Mouse (Mus musculus) thymus, postnatal 10 days (tissue): ENCODE measurements around the gene Fbxw11.
"Not testable (repeated sequence)": the region's sequence is repeated elsewhere in the genome, so short reads cannot be mapped to it uniquely, and the experiment has no call there.

ENCODE experiments used
- DNase-seq, 2 experiments: peaks; one replicate each; pipeline ENCODE4 v3.0.0; 2021; ENCODE audit warnings: low spot score in 2 of 2

Fbxw11 gene

DNA sequence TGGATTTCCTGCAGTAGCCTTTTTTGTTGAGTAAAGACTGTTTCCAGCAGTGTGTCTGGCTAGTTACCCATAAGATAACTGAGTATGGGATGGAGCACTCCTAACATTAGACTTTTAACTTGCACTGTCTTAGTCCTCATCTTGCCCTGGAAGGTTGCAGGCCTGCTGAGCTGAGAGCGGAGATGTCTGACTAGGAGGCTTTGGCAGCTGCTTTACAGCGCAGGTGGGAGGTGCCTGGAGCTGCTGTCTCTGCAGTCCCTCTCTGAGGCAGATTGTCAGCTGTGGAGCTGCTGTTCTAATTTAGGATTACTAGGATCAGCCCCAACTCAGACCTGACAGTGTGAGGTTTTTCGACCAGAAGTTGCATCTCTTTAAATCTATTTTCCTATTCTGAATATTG lies 34.3 kb downstream of the Fbxw11 start:
- DNase-seq = peak in 1 of 2 experiments; percentile 24

DNA sequence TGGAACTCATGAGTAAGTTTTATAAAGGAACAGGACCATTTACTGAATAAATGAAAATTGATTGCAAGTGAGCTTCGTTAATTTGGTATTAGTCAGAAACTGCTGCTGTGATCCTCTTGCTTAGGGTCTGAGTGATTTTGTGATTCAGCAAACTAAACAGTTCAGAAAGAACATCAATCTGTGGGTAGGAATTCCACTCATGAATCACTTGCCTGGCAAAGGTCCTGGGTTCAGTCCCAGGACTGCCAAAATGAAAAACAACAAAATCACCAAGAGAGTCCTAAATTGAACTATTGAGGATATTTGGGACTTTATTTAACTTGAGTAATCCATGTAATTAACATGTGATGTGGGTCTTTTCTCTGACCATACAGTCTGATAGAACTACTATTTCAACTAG lies 35.3 kb downstream of the Fbxw11 start:
- DNase-seq = no peak

DNA sequence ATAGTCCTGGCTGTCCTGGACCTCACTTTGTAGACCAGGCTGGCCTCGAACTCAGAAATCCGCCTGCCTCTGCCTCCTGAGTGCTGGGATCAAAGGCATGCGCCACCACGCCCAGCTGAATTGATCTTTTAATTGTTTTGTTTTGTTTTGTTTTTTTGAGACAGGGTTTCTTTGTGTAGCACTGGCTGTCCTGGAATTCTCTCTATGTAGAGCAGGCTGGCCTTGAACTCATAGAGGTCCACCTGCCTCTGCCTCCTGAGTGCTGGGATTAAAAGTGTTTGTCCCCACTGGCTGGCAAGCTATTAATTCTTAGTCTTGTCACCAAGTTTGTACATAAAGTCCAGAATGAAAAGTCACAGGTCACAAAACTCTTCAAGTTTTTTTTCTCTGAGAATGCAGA lies 36.6 kb downstream of the Fbxw11 start:
- not testable (repeated sequence) for DNase-seq

DNA sequence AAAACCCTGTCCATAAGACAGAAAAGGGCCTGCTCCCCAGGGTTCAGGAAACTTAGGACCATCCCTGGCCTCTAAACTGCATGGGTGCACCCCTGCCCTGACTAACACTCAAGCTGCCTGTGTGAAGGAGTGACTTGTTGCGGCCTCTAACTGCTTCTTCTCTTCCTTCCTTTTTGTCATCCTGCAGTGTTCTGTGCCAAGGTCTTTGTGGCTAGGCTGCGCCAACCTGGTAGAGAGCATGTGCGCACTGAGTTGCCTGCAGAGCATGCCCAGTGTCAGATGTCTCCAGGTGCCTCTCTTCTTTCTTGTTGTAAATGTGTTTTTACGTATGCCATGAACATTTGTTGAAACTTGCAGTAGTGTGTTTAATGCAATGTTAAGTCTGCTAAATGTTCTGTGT lies 37.5 kb downstream of the Fbxw11 start:
- peak; percentile 57 to 58 for DNase-seq

DNA sequence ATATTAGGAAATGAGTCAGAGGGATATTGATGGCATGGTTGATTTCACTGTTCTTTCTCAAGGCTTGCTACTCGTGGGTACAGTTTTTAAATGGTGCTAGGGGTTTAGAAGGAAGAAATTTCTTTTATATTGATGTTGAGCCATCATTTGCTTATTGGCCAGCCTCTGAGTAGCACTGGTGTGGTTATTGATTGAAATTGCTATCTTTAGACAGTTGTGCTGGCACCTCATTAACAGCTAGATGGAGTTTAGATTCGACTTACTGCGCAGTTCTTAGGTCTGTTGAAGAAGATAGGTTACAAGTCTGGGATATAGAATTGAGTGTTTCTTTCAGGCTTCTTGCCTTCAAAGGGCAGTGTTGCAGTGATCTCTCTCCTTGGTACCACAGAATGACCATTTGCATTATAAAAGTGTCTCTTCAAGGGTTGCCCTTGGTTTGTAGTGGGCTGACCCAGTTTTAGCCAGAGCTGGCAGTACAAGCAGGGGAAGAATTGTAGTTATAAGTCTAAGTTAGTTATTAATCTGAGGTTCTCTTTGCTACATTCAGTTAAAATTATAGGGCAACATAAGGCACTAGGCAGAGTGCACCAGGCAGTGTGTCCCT lies 38.8 kb downstream of the Fbxw11 start:
- no peak for DNase-seq

DNA sequence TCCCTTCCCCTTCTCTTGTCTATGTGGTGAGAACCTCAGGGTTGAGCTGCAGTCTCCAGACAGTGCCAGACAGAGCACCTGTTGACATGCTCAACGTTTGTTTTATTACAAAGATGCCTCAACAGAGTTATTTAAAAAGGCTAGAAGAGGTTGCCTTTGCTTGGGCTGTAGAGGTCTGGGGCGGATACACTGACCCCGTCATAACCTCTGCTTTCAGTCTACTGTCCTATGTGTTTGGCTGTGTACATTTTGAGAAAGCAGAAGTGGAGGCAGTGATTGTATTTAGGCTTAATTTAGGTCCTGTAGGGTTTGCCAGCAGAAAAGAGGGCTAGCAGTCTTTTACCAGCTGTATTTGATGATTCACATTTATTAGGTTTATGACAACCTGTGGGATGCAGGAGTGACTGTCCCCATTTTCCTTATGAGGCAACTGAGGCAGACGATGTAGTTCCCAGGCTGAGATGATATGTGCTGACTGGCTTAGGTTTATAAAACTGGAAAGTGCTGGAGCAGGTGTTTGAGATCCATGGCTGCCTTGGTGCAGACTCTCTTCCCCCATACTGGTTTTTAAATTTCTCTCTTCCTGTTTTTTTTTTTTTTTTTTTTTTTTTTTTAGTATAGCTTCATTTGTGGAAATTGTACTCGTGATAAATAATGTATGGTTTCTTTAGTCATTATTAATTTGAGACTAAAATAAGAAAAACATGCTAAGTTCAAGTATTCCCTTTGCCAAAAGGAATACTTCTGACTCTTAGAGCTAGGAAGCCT lies 40.0 kb downstream of the Fbxw11 start:
- DNase-seq = no peak

DNA sequence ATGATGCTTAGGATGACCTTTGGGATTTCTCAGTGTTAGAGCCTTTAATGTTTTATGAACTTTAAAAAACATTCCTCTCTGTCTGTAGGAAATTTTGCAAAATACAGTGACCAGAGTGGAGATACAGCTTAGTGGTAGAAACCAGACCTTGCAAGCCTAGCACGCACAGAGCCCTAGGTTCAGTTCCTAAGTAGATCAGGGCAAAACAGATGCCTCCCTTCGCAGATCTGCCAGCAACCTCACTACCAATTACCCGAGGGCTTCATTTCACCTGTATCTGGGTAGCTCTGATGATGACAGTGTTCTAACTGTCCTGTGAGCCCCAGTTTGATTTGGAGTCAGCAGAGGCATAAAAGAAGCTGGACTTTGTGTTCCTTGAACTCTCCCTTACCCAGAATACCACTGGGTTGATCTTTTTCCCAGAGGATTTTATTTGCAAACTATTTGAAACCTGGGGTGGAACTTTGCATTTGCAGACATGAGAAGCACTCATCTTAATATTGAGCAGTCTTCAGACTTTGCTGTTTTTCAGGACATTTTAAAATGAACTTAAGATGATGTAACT lies 42.2 kb downstream of the Fbxw11 start:
- no peak for DNase-seq

DNA sequence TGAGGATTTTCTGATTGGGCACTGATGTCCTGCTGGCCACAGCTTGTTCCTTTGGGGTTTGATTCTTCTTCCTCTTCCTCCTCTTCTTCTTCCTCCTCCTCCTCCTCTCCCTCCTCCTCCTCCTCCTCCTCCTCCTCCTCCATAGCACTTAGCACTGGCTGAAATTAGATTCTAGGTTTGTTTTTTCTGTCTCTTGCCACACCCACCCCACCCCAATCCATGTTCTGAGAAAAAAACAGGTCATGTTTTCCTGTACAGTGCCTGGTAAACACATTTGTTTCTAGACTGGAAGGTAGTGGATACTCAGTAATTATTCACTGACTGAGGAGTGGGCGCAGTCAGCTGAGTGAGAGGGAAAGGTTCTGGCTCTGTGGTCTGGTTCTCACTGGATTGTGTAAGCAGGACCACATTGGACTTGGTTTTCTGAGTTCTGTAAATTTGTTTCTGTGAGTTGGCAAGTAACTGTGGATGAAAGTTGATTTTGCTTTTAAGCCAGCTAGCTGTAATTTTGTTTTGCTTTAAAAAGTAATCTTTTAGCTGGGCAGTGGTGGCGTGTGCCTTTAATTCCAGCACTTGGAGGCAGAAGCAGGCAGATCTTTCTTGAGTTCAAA lies 45.8 kb downstream of the Fbxw11 start:
- DNase-seq = no peak

DNA sequence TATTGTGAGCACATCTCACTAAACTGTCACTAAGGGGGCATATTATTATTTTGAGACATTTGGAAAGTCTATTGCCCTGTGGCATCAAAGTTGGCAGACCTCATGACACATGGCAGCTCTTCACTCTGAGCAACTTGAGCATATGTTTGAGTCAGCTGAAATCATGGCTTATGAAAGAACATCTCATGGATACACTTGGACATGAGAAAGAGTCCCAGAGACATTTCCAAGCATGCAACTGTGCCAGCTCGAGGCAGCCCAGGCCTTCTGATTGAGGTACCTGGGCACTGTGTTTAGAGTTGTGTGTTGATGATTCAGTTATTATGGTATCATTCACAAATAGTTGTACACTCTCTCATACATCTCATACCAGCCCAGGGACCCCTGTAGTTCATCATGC lies 47.0 kb downstream of the Fbxw11 start:
- DNase-seq = no peak

DNA sequence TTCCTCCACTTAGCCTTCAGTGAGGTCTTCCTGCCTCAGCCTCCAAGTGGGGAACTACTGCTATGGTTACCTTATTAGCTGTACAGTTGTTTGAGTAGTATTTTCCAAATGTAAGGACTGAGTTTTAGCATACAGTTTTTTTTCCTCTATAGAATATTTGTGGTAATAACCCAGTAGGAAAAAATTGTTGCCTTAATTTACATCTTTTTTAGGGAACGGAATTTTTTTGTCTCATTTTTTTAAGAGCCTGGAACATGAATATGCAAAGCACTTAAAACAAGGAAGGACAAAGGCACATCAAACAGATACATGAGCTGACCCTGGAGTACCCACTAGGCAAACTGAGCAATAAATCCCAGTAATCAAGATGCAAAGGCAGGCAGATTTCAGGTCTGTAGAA lies 50.3 kb downstream of the Fbxw11 start:
- DNase-seq = no peak

DNA sequence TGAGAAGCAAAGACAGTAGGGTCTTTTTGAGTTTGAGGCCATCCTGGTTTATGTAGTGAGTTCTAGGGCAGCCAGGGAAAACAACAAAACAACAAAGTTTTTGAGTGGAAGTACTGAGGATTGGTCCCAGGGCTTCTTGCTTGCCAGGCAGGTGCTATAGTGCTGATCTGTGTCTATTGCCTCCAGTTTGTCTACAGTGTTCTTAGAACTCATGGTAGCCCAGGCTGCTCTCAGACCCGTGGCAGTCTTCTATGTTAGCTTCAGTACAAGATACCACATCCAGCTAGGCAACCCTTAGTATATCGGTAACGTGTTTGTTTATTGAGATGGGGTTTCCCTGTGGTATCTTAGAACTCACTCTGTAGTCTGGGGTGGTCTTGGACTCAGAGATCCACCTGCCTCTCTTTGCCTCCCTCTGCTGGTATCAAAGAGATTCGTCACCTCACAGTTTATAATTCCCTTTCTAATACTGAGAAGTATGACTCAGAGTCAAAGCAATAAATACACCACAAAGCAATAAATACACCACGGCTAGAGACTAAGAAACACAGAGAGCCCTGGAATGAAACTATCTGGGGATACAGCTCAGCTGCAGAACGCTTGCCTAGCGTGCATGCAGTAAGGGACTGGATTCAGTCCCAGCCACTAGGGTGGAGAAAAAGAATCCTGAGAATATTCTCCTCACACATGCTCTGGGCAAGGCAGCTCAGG lies 51.1 kb downstream of the Fbxw11 start:
- DNase-seq = peak in 1 of 2 experiments; percentile 28

DNA sequence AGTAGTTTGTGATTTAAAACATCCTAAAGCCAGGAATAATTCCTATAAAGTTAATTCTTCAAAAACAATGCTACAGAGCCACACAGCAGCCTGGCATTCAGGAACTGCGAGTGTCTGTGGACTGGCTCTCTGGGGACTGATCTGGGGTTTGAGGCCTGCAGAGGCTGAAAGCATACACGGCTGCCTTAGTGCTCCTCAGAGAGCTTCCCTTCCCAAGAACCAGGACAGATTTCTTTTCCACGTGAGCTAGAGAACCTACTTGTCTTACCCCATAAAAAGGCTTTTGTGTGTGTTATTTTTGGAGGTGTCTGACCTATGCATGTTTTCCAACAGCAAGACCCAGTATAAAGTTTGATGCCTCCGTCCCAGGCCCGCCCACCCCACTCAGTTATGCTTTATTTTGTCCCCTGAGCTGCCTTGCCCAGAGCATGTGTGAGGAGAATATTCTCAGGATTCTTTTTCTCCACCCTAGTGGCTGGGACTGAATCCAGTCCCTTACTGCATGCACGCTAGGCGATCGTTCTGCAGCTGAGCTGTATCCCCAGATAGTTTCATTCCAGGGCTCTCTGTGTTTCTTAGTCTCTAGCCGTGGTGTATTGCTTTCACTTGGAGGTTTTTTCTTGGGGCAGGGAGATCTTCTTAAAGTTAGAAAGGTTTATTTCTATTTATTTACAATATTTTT lies 51.9 kb downstream of the Fbxw11 start:
- DNase-seq = not testable (repeated sequence)

DNA sequence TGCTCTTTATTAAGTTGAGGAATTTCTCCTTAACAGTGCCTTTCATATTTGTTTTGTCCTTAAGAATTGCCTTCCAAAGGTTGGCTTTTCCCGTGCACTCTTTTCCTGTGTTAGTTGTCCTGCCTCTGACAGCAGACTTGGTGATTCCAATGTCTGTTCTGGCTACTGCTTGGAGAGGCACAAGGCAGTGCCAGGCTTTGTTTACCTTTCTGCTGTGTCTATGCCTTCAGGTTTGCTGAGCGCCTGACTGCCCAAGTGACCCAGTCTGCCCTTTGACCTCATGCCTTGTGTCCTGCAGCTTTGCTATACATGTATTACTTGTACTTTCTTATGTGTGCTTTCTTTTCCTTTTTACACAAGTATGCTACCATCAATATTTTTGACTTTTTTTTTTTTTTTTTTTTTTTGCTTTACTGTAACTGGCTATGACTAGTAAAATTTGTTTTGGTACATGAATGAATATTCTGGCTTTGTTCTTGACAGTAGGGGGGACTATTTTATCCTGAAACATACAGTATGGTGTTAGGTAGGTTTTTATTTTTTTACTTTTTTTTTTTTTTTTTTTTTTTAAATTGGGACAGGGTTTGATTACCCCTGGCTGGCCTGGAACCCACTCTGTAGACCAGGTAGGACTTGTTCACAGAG lies 54.0 kb downstream of the Fbxw11 start:
- DNase-seq = no peak

DNA sequence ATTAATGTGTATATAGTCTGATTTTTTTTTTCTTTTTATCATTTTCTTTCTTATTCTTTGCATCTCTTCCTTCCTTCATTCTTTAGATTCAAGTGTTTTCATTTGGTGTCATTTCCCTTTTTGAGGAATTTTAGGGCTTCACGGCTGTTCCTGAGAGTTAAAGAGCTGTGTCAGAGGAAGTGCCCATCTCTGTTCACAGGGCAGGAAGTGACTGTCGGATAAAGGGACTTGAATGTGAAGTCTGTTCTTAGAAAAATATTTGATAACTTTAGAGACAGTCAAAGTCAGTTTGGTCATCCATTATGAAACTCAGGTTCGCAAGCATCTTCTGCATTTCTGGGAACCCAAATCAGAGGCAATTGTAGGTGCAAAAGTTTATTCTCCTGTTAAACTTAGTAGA lies 55.2 kb downstream of the Fbxw11 start:
- DNase-seq = no peak

DNA sequence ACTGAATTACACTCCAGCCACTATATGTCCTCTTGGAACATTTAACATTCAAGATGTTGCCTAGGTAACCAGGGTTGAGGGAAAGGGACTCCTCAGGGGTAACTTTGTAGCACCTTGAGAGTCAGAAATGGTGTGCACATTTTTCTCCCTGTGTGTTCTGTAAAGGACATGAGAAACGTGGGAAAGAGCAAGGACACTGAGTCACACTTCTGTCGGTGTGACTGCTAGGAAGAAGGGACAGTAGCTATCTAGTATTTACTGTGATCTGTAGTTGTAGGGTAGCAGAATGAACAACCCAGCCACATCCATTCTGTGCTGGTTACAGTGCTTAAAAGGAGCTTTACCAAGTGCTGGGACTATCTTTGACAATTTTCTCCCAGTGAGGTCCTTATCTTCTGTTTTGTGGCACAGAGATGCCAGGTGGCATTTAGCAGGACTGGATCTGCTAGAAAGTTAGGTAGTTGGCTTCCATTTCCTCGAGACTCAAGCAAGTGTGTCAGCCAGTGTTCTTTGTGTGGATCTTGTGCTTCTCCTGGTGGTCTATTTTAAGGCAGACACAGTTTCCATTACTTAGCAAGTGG lies 57.5 kb downstream of the Fbxw11 start:
- DNase-seq = no peak

DNA sequence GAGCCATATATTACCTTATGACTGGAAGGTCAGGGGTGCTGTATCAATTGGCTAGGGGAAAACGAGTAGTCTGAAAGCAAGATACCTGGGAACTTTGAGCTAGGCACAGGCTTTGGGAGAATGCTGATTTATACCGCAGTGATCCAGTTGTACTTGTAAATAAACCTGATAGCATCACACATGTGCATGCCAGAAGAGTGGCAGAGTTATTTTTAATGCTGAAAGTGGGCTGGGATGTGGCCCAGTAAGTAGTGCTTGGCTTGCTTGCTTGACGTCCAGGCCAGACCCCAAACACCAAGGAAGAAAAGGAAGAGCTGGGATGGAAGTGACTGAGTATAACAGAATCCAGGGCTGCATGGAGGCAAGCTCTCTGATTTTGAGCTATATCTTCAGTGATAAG lies 59.0 kb downstream of the Fbxw11 start:
- DNase-seq = no peak

DNA sequence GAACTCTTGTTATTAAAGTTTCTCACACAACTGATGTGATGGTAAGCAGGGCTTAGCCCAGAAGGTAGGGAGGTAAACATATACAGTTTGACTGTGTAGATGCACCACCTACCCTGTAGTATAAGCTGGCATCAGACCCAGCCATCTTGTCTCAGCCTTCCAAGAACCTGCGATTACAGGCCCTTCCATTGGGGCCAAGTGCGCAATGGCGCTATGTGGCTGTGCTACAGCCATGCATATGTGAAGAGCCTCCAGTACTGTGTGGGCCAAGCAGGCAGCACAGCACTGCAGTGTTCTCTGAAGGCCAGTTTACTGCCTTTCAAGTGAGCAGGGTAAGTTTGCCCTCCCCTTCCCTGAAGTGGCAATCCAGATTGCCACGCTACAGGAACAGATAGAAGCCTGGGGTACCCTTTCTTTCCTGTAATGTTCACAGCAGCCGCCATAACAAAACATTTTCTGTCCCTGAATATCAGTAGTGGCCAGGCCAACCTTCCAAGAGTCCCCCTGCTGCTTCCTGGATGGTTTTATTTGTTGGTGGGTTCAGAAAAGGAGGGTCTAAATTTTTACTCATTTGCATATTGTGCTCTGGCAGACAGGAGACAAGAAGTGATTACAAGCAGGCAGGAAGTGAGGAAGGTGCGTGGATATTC lies 61.8 kb downstream of the Fbxw11 start:
- no peak for DNase-seq

DNA sequence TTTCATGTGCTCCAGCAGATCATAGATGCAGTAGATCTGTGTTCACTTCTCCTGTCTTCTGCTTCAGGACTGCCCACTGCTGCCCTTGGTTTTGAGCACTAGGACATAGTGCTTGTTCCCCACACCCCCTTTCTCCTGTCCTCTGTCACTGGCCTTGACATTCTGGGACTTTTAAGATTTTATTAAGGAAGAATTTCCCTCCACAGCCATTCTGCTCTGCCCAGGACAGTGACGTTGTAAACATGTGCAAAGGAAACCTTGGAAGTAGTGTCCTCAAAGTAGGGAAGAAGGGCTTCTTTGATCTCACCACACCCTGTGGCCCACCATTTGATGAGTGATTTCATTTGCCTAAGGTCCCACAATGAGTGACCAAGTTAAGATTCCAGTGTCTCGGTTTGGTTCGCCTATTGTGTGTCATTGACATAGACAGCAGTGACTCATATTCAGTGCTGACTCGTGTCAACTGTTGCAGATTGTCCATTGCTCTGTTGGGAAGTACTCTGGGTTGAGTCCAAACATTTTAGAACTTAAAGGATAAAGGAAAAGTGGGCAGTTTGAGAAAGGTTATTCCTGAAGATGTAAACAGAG lies 64.0 kb downstream of the Fbxw11 start:
- no peak for DNase-seq

DNA sequence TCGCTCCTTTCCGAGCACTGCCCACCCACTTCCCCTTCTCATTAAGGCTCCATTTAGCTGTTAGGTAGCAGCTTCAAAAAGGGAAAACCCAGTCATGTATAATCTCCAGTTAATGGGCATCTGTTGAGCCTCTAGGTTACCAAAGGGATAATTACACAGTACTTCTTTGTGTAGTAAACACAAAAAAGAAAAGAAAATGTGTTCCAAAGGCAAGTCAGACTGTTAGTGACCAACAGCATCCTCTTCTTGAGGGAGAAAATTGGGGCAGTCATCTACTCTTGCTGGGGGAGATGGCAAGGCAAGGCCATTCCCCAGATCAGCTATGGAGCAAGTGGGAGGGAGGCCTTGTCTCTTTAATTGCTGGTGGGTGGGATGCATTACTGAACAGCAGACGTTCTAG lies 65.0 kb downstream of the Fbxw11 start:
- no peak for DNase-seq
